Mouse (Mus musculus) 3134 (cell line): ENCODE data around the gene Smyd3.

Source experiments
- DNase-seq: peaks from one replicate; pipeline ENCODE4 v3.0.0-alpha.2; 2011; ENCODE audit warnings: low spot score; ENCODE audit not compliant: insufficient read length; ENCODE audit errors: extremely low read depth

Gene Smyd3

GRCm38 (mm10) chr1:179517713-179518465, at the start of gene Smyd3:
Smyd3 (minus strand) TSS chr1:179518041.
- peak; percentile 88 for DNase-seq

- no peak for DNase-seq
Observed at GRCm38 (mm10) chr1:179567558-179567957, 49.7 kb upstream of the Smyd3 start.

- no peak for DNase-seq
Observed at GRCm38 (mm10) chr1:179563926-179564325, 46.1 kb upstream of the Smyd3 start.

GRCm38 (mm10) chr1:179563211-179563610, 45.4 kb upstream of the Smyd3 start:
- no peak for DNase-seq

- DNase-seq = no peak
Observed at GRCm38 (mm10) chr1:179560845-179561430, 43.1 kb upstream of the Smyd3 start.

GRCm38 (mm10) chr1:179559446-179560194, 41.8 kb upstream of the Smyd3 start:
- DNase-seq = no peak

GRCm38 (mm10) chr1:179556921-179557320, 39.1 kb upstream of the Smyd3 start:
- DNase-seq = no peak

GRCm38 (mm10) chr1:179553949-179554347, 36.1 kb upstream of the Smyd3 start:
- no peak for DNase-seq

GRCm38 (mm10) chr1:179553197-179553948, 35.5 kb upstream of the Smyd3 start:
- no peak for DNase-seq

GRCm38 (mm10) chr1:179552751-179553150, 34.9 kb upstream of the Smyd3 start:
- no peak for DNase-seq

GRCm38 (mm10) chr1:179551921-179552320, 34.1 kb upstream of the Smyd3 start:
- DNase-seq = no peak

- no peak for DNase-seq
Observed at GRCm38 (mm10) chr1:179551336-179551735, 33.5 kb upstream of the Smyd3 start.

- no peak for DNase-seq
Observed at GRCm38 (mm10) chr1:179548996-179549752, 31.3 kb upstream of the Smyd3 start.

GRCm38 (mm10) chr1:179548220-179548619, 30.4 kb upstream of the Smyd3 start:
- no peak for DNase-seq

GRCm38 (mm10) chr1:179547176-179547575, 29.3 kb upstream of the Smyd3 start:
- peak; percentile 28 for DNase-seq

GRCm38 (mm10) chr1:179546551-179546917, 28.7 kb upstream of the Smyd3 start:
- DNase-seq = no peak

GRCm38 (mm10) chr1:179545768-179546550, 28.1 kb upstream of the Smyd3 start, which contains the start of the genes Tfb2m and Cnst:
Tfb2m (minus strand) TSS chr1:179546267.
Cnst (plus strand) TSS chr1:179546370.
- peak; percentile 98 for DNase-seq

- no peak for DNase-seq
Observed at GRCm38 (mm10) chr1:179541502-179541901, 23.7 kb upstream of the Smyd3 start.

GRCm38 (mm10) chr1:179539887-179540286, 22.0 kb upstream of the Smyd3 start:
- no peak for DNase-seq
